Mouse (Mus musculus) forelimb bud, embryonic 11.5 days (tissue): ENCODE measurements around the gene Retreg3.
"Not testable (repeated sequence)": the region's sequence is repeated elsewhere in the genome, so short reads cannot be mapped to it uniquely, and the experiment has no call there.

ENCODE experiments used
- DNase-seq: peaks from one replicate; pipeline ENCODE4 v3.0.0-alpha.2; 2012; ENCODE audit warnings: low read depth, low spot score

Gene Retreg3

DNA sequence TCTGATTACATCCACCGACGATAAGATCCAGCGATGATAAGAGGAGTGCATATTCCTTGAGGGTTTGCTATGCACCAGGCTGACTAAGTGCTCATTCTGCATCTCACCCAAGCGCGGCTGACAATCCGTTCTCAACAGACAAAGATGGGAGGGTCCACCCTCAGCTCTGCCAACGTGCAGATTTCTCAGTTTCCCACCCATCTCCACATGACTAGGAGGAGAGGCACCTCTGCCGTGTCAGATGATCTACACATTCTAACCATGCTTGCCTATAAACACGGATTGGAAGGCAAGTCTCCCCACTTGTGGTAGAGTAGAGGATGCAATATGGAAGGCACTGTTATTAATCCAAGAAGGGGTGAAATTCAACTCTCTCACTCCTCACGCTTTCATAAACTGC, 29.1 kb upstream of the Retreg3 start:
- no peak for DNase-seq

DNA sequence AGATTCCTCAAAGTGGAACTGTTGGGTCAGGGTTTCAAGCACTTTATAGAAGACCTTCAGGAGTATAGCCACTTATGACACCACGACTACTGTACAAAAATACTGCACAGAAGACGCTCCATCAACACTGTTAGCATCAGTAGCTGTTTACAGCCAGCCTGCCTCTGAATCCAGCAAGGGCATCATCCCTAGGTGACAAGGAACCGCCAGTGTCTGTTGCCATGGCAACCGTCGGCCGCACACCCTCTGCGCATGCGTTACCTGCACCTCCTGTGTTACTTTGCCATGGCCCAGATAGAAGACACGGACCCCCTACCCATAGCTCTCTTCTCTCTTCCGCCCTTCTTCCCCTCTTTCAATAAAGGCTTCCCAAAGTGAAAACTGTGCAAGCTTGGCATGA, 26.7 kb upstream of the Retreg3 start:
- no peak for DNase-seq

DNA sequence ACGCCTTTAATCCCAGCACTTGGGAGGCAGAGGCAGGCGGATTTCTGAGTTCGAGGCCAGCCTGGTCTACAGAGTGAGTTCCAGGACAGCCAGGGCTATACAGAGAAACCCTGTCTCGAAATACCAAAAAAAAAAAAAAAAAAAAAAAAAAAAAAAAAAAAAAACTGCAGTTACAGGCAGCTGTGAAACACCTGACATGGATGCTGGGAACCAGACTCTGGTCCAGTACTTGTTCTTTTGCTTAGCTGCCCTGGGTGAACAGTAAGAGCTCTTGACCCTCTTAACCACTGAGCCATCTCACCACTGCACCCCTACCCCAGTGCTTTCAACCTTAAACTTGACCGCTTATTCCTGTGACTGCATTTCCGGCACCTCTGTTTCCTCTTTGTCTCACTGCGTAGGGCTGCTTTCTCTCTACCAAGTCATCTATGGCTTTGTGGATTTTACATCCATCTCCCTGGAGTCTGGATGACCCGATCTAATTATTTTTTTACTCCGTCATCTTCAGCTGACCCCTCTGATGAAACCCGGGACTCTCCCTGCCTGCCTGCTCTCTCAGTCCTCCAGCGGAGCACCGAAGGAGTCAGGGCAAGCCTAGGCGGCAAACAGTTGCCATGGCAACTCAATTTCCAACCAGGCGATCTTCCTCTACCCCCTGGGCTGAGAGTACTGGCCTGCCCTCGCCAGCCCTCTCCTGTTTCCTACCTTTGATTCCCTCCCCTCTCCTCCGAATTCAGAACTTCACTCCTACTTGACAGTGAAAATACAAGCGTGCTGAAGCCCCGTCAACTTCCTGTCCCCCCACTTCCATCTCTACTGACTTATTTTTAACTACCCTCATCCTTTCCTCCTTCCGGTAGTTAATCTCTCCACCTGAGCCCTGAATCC, 23.9 kb upstream of the Retreg3 start:
- peak; percentile 76 for DNase-seq

DNA sequence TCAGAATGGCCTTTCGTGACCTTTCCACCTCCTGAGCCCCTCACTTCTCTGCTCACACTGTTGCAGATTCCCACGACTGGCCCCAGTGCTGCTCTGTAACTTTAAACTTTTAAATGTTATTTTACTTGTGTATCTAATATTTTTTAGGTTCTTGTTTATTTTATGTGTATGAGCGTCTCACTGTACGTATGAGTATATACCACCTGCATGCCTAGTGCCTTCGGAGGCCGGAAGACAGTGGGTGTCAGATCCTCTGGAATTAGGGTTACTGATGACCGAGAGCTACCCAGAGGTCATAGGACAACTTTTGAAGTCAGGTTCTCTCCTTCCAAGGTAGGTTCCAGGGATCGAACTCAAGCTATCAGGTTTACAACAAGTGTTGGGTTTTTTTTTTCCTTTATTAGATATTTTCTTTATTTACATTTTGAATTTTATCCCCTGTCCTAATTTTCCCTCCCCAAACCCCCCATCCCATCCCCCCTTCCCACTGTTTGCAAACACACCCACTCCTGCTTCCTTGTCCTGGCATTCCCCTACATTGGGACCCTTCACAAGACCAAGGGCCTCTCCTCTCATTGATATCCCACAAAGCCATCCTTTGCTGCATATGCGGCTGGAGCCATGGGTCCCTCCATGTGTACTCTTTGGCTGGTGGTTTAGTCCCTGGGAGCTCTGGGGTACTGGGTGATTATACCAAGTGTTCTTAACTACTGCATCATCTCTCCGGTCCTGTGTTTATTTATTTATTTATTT, 22.7 kb upstream of the Retreg3 start:
- no peak for DNase-seq

DNA sequence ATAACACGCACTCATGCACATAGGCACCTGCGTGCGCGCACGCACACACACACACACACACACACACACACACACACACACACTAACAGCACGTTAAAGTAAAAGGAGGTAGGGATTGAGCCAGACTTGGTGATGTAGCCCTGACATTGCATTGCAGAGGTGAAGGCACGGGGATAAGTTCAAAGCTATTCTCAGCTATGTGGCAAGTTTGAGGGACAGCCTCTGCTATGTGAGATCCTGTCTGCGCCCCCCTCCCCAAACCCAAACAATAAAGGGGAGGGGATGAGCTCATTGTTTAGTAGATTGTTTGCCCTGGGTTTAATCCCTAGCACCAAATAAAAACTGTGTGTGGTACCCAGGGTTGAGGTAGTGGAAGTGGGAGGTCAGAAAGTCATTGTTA, 21.4 kb upstream of the Retreg3 start:
- DNase-seq, result no peak

DNA sequence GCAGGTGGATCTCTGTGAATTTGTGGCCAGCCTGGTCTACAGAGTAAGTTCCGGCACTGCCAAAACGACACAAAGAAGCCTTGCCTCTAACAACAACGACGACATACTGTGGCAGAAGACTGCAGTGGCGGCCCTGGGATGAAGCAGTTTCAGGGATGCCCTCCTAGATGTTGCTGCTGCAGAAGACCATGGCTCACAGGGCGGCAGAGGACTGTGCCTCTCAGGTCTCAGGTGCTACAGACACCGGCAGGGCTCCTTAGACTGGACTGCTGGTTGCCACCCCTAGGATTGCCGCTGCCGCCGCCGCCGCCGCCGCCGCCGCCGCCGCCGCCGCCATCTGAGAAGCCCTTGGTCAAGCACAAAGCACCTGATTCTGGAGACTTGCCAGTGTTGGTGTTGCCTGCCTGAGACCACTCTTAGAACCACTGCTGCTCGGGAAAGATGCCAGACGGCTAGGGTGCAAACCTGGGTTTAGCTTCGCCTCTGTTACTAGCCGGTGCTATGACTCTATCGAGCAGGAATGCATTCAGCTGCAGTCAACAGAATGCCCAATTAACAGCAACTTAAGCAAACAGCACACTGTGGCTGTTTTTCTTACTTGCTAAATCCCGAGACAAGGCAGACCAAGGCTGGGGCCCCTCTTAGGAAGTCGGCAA, 20.6 kb upstream of the Retreg3 start:
- no peak for DNase-seq

DNA sequence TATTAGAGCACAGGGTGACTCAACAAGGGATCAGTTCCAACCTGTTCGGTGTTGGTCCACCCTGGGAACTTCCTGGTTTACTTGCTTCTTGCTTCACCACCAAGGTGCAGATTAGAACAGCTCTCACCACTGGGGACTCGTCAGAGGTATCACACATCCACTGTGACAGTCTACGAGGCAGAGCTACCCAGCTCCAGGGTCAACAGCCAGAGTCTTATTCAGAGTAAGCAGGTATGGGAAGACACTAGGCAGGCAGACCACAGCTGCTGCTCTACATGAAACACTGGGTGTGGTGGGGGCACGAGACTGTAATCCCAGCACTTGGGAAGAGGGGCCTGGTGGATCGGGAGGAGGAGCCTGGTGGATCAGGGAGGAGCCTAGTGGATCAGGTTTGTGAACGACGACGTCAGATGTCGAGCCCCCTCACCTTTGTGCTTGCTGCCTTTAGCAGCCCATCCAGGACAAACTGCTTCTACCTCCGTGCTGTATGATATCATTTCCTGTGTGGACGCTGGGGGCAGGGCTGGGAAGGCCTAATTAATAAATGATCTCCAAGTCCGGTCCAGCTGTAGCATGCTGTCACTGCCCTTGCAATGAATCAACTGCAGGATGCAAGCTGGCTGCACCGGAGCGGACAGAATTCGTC, 19.0 kb upstream of the Retreg3 start:
- DNase-seq, result no peak

DNA sequence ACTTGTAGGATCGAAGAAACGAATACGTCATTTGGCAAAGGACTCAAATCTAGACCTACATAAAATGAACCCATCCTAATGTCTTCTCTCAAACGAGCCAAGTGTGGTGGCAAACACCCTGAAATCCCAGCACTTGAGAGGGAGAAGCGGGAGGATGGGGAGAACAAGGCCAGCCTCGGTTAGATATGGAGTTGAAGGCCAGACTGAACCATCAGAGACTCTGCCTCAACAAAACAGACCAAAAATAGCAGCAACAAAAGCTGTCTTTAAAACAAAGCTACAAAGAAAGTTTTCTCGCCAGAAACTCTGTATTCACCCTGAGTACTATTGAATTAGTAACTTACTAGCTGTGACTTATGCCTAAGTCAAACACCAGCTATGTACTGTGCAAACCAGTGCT, 17.3 kb upstream of the Retreg3 start:
- DNase-seq, result no peak

DNA sequence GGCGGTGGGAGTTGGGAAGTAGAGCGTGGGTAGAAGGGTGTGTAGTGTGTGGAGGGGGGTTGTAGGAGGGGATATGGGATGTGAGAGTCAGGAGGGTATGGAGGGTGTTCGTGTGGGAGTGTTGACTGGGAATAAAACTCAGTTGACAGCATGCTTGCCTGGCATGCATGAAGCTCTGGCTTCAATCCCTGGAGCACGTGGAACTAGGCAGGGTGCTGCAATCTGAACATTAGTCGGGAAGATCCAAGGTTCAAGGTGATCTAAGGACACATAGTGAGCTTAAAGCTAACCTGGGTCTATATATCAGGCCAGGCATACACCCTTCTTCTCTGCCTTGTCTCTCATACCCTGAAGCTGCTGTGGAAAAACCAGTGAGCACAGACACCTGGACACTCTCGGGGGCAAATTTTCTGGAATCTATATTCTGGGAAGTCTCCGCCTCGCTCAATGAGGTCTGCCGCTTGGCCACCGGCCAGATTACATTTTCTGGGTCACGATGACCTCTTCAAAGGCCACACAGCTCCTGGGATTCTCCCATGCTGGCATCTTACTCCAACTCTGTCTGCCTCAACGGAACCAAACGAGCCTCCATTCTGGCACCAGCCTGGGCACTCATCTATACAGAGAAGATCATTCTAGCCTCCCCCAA, 14.6 kb upstream of the Retreg3 start:
- no peak for DNase-seq

DNA sequence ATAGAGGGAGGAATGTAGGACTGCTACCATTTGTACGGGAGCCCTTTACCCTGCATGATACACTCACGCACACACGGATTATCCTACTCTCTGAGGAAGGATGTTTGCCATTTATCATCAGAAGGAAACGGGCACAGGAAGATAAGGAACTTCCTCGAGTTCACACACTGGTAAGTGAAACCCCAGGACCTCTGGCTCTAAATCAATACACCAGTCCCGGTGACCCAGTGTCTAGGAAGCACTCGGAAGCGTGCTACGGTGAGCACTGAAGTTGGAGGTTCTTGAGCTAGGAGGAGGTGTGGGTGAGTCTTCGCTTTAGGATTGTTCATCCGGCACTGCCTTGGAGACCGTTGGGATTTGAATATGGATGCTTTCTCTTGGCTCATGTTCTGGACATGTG, 13.3 kb upstream of the Retreg3 start:
- DNase-seq, result no peak

DNA sequence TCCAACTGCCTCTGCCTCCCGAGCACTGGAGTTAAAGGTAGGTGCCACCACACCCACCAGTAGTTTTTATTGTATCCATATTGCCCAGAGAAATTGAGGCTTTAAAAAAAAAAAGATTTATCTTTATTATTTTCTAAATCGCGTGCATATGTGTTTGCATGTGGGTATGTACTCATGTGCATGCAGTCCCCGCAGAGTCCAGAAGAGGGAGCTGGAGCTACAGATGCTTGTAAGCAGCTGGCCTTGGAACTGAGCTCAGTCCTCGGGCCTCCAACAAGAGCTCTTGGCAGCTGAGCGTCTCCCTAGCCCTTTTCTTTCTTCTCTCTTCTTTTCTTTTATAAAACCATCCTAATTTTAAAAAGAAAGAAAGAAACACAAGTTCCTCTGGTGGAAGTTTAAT, 12.0 kb upstream of the Retreg3 start:
- DNase-seq, result no peak

DNA sequence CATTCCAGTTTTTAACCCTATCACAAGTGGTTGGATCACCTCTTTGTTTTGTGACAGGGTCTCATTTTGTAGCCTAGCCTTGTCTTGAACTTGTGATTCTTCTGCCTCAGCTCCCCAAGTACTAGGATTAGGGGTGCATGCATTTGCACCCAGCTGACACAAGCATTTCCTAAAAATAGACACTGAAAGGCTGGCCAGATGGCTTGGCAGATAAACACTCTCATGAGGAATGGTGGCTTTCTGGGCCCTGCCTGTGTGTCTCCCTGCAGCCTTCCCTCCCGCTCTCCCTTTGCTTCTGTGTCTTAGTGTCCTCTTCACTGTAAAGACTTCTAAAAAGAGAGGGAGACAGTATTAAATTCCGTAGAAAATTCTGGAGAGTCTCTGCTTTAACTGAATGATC, 11.5 kb upstream of the Retreg3 start:
- DNase-seq, result no peak

DNA sequence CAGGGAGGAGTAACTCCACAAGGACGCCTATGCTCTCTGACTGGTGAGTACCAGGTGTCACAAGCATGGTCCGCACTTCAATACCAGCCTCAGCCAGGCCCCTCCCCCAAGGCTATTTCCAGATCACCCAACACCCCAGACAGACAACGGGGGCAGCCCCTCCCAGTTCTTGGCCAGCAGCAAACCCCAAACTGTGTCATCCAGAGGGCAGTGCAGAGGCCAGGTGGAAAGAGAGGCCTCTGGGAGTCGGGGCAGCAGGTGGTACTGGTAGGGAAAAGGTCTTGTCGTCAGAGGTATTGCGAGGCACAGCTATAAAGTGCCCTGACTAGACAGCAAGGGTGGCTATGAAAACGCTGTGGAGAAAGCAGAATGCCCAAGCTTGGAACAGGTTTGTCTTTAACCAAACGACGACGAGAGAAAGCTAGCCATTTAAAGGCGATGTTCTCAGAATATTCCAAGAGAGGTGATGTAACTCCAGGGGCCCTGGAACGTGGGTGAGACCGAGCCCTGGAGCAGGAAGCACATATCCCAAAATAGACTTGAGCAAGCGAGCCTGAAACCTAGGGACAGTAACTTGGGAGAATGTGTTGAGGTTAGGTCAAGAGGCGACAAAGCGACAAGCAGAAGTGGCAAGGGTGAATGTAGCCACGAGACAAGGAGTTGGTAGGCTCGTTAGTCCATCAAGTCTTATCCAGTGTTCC, 10.5 kb upstream of the Retreg3 start:
- DNase-seq, result no peak

DNA sequence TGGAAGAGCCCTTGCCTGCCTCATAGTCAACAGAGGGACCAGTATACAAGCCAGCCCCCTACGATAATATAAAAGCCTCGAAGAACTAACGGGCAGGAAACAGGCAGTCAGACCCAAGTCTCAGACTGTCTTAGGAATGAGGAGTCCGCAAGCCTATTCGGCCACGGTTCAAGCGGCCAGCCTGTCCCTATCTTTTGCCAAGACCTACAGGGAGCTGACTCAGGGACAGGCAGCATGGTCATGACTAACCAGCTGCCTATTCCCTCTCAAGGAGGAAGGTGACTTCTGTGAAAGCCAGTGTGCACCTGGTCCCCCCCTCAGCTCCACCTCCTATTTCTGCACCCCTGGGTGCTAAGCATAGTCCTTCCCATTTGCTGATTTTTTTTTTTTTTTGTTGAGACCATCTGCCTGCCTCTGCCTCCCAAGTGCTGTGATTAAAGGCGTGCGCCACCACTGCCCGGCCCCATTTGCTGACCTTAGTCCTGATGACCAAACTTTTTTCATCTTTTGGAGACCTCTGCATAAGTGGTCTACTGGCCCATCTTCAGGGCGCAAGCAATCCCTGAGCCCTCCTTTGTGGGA, 9.4 kb upstream of the Retreg3 start:
- no peak for DNase-seq

DNA sequence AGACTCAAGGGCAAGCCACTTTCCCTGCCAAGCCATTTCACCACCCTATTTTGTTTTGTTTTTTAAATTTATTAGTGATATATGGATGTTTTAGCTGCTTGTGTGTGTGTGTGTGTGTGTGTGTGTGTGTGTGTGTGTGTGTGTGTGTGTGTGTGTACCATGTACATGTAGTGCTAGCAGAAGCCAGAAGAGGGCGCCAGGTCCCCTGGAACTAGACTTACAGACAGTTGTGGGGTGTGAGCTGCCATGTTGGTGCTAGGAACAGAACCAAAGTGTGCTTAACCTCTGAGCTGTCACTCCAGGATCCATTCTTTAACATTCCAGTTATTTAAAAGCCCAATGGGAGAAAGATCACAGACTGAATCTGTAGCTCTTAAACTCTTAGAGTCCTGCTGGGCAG, 7.4 kb upstream of the Retreg3 start:
- no peak for DNase-seq

DNA sequence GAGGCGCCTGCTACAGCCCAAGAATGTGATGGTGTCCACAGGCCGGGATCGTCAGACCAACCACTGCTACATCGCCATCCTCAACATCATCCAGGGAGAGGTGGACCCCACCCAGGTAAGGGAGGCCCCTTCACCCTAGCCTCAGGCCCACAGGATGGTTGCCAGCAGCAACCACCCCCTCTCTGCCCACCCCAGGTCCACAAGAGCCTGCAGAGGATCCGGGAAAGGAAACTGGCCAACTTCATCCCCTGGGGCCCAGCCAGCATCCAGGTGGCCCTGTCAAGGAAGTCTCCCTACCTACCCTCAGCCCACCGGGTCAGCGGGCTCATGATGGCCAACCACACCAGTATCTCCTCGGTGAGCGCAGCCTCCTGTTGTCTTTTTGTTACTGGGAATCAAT, 5.3 kb upstream of the Retreg3 start:
- not testable (repeated sequence) for DNase-seq

DNA sequence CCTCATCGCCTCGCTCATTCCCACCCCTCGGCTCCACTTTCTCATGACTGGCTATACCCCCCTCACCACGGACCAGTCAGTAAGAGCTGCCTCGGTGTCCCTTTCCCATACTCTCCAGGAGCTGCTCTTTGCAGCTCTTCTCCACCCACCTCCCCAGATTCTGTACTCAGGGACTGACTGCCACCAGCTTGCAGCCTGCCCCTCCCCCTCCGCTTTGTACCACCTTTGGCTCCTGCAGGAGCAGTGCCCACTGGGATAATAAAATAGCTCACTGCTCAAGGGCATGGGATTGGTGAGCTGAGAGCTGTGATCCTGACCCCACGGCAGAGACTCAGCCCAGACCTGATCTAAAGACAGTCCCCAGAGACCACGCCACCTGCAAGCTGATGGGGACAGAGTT, 4.8 kb upstream of the Retreg3 start:
- DNase-seq, result not testable (repeated sequence)

DNA sequence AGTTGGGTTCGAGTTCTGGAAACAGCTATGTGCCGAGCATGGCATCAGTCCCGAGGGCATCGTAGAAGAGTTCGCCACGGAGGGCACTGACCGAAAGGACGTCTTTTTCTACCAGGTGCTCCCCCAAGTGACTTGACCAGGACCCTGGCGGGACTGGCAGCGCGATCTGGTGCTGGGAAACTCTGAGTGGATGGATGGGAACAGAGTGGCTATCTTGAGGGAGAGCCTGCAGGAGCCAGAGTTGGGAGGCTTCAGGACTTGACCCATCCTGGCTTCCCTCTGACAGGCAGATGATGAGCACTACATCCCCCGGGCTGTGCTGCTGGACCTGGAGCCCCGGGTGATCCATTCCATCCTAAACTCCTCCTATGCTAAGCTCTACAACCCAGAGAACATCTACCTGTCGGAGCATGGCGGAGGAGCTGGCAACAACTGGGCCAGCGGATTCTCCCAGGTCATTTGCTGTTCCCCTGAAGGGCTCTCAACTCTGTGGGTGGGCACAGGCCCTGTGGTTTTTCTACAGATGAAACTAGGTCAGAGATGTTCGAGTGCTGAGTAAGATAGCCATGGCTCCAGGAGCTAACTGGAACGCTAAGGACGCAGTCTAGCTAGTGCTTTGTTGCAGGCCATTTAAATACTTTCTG, 974 bp upstream of the Retreg3 start:
- no peak for DNase-seq

DNA sequence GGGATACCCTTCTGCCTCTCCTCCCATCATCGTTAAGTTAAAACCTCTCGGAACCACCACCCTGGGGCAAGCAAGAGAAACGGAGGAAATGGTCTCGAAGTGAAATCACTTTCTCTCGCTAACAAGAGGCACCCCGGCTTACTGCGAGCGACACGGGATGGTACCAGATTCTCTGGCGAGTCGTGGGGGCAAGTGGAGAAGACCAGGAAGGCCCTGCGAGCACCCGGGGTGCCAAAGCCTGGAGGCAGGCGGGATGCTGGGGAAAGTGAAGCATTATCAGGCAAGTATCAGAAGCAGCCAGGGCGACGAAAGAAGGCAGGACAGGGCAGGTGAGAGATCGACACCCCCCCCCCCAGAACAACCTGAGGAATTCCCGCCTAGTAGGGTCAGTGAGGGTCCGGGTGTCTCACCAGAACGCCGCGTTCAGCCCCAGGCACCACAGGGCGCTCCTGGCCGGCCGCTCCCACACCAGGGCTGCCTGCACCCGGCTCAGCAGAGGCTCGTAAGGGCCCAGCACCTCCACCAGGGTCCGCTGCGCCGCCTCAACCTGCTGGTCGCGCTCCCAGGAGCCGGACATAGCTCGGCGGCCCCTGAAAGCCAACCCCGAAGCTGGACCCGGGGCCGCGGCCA, 447 bp downstream of the Retreg3 start:
- no peak for DNase-seq

DNA sequence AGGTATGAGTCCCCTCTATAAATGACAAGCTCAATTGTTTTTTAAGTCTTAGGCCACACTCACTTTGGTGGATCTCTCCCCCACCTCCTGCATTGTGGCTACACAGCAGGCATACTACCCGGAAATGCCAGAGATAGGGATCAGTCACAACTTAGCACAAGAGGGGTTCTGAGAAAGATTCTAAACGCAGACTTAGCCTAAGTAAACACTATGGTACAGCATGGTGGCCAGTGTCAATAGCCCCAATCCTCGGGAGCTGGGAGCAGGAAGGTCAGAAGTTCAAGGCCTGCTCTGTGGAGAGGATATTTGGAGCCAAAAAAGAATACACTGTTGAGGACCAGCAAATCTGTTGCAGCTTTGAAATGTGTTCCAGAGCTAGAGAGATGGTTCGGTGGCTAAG, 1.6 kb downstream of the Retreg3 start:
- no peak for DNase-seq
